Mouse (Mus musculus) layer of hippocampus, adult 2 months (tissue): ENCODE results near the gene Ccl11. TPM values are rescaled to one million over a fixed set of nuclear protein-coding genes. Genes with fewer than 3 reads are reported as not detected.

Source experiments
- DNase-seq, 2 experiments: peaks; one replicate each; pipeline ENCODE4 v3.0.0; 2022; ENCODE audit warnings: low spot score in 2 of 2
- H3K27ac ChIP-seq: fragments of 200-600 bp; 2 replicates; pipeline ENCODE4 v1.8.1; 2022
- H3K4me3 ChIP-seq: fragments of 200-600 bp; 2 replicates; pipeline ENCODE4 v1.8.1; 2022; ENCODE audit warnings: mild to moderate bottlenecking
- CTCF ChIP-seq: fragments of 200-600 bp; conservative IDR thresholded peaks from 2 replicates; pipeline ENCODE4 v1.8.1; 2022; ENCODE audit warnings: antibody characterized with exemption, mild to moderate bottlenecking, moderate library complexity
- long read RNA-seq, 2 experiments: library from polyadenylated mRNA; stranded (forward); transcript quantifications; one replicate each; pipeline ENCODE4 v2.0.0; 2021; ENCODE audit warnings: borderline mapping rate in 2 of 2
- total RNA-seq, 2 experiments: library from RNA; stranded (reverse); gene quantifications; 2 replicates each; pipeline ENCODE4 v1.2.3; 2021

Gene Ccl11
- total RNA-seq: under 1 TPM in 1 of 2 experiments, not detected in 1; 0.34 TPM
- long read RNA-seq, experiment 1: 0 reads
- long read RNA-seq, experiment 2: 0 reads

DNA sequence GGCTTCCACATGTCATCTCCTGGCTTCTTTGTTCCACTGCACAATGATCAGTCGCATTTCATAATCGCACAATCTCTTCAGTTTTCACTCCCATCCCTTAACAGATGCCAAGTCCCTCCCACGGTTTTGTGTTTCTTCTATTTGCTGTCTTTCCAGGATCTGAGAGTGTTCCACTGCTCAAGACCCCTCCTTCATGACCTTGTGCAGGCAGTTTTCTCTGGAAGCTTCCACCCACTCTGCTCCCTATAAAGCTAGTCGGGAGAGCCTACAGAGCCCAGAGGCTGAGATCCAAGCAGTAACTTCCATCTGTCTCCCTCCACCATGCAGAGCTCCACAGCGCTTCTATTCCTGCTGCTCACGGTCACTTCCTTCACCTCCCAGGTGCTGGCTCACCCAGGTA lies at the start of gene Ccl11:
Ccl11 (plus strand) TSS at position 178 of the 400 bp plus-strand sequence.
- H3K4me3 ChIP-seq: no peak within 1 kb of the TSS
- peak; percentile 13 to 23 for DNase-seq
- no peak within 1 kb of the TSS for H3K27ac ChIP-seq
- TF ChIP-seq CTCF: no peak

- Histone ChIP-seq H3K4me3 (no peak overlapping the region), H3K27ac (no peak overlapping the region)
- TF ChIP-seq CTCF: no peak
- DNase-seq: no peak
These were observed 47.5 kb upstream of the Ccl11 start for GRCm38 (mm10) chr11:82010115-82010514.

DNA sequence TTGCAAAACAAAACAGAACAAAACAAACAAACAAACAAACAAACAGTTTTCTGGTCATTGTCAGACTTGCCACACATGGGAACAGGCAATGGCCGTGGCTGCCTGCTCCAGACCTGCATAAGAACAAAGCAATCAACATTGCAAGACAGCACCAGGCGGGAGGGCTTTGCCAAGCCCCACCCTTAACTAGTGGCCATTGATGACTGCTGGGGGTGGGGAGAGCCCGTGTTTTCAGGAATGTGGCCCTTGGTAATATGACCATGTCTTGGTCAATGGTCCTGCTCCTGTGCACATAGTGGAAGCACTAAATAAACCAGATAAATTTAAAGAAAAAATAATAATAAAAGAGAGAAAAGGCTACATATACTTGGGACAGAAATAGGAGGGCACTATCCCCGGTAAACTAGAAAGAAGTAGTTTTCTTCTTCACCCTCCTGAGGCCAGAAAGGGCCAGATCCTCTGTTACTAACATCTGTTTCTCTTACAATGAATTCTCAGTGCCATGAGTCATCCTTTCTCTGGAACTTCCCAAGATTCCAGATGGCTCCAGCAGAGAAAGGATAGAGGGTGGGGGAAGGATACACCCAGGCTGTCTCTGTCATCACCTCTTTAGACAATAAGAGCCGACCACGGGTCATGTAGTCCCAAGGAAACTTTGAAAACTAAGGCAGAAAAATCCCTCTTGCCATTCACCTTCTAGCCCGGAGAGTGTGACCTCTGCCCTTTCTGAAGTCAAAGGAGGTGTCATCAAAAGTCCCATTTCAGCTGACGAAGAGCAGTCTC lies 46.0 kb upstream of the Ccl11 start:
- Histone ChIP-seq H3K4me3 (no peak overlapping the region), H3K27ac (no peak overlapping the region)
- DNase-seq: no peak
- no peak for TF ChIP-seq CTCF

DNA sequence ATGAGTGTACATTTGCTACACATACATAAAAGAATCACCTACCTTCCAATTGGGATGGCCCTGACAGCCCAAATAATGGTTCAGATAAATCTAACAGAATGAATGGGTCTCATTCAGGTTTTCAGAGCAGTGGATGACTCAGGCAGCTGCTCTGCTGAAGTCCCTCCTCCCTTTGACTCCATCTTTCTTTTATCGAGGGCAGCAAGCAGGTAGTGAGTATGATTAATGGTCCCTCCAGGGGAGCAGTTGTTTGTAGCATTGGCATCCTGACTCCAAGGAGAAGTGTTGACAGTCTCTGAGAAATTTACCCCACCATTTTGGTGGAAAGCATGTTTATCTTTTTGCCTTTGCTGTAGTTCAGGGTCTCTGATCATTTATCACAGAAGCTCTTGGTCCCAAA lies 43.9 kb upstream of the Ccl11 start:
- no peak overlapping the region for H3K4me3 ChIP-seq
- DNase-seq: no peak
- H3K27ac ChIP-seq: no peak overlapping the region
- TF ChIP-seq CTCF: no peak

GRCm38 (mm10) chr11:82015066-82015465 lies 42.6 kb upstream of the Ccl11 start:
- H3K4me3 ChIP-seq: no peak overlapping the region
- no peak for DNase-seq
- no peak overlapping the region for H3K27ac ChIP-seq
- TF ChIP-seq CTCF: no peak

DNA sequence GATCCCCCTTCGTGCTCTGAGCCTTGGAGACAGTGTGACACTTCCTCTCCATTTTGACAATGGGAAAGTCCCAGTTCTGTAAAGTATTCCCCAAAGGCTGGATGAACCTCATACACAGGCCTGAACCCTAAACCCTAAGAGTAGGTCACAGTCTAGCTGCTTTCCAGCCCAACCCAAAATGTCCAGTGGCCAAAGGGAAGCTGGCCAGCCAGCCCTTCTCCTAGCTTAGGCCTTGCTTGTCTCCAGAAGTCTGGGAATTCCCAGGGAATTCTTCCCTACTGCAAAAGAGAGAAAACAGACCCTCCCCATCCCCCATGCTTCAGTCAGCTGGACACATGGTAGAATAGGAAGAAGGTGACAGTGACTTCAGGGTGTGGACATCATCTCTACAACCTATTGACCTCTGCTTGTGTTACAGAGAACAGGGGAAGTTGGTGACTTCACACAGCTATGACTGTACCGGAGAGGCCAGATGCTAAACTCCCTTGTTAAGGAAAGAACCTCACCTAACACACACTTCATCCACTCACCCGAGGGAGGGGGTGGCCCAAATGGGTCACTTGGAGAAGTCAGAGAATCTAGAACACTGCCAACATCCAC lies 41.3 kb upstream of the Ccl11 start:
- no peak overlapping the region for H3K4me3 ChIP-seq
- DNase-seq: no peak
- no peak for TF ChIP-seq CTCF

GRCm38 (mm10) chr11:82019389-82019788 lies 38.2 kb upstream of the Ccl11 start:
- Histone ChIP-seq H3K27ac (no peak overlapping the region), H3K4me3 (no peak overlapping the region)
- DNase-seq: no peak
- no peak for TF ChIP-seq CTCF

More for the DNA sequence above, 41.3 kb upstream of the Ccl11 start:
- no peak overlapping the region for H3K27ac ChIP-seq

GRCm38 (mm10) chr11:82019793-82020192 lies 37.8 kb upstream of the Ccl11 start:
- no peak for DNase-seq
- TF ChIP-seq CTCF: no peak
- no peak overlapping the region for H3K4me3 ChIP-seq
- H3K27ac ChIP-seq: no peak overlapping the region

DNA sequence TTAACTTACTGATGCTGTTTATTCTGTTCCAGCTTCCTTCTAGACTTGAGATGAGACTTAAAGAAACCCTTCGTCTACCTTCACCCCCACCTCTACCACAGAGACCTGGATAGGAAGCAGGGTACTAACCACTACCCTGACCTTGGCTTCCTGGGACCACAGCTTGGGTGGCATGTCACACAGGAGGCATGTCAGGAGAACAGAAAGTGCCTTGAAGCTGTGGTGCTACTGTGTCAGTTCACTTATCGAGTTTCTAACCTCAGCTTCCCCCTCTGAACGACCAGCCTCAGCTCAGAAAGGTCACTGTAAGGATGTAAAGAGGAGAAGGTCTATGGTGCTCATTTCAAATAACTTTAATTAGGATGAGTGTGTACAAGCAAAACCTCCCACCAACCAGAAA lies 36.2 kb upstream of the Ccl11 start:
- no peak overlapping the region for H3K27ac ChIP-seq
- no peak for DNase-seq
- TF ChIP-seq CTCF: no peak
- H3K4me3 ChIP-seq: no peak overlapping the region

GRCm38 (mm10) chr11:82022504-82023056 lies 35.0 kb upstream of the Ccl11 start:
- H3K27ac ChIP-seq: no peak overlapping the region
- DNase-seq: no peak
- no peak for TF ChIP-seq CTCF
- H3K4me3 ChIP-seq: no peak overlapping the region

DNA sequence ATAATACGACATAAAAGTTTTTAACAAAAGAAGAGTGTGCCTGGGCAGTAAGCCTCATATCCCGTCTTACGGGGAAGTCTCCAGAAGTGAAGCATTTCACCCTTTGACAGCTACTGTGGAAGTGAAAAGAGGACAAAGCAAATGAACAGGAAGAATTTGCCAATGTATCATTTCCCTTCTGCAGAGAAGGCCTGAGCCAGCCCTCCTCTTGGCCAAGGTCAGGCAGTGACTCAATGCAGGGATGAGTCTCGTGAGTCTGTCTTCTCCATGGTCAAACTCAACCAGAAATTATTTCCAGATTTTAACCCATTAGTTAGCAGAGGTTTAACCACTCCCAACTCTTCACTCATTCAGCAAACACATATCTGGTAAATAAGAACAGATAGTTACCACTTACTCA lies 33.9 kb upstream of the Ccl11 start:
- no peak for DNase-seq
- no peak for TF ChIP-seq CTCF
- H3K4me3 ChIP-seq: no peak overlapping the region
- no peak overlapping the region for H3K27ac ChIP-seq

DNA sequence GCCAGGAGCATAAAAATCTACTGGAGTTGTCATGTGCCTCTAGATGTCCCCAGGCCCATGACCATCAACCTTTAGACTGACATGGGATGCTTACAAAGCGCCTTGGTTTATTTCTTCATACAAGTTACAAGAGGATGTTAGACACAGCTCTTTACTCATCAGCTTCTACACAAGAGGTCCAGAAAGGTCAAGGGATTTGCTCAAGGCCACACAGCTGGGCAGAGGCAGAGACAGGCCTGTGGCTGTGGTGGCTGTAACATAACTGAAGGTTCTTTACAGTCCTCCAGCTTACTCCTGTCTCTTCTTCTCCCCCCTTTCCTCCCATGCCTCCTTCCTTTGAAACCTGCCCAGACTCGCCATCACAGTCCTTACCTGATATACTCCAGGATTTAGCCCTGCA lies 27.5 kb upstream of the Ccl11 start:
- Histone ChIP-seq H3K4me3 (no peak overlapping the region), H3K27ac (no peak overlapping the region)
- no peak for TF ChIP-seq CTCF
- no peak for DNase-seq

DNA sequence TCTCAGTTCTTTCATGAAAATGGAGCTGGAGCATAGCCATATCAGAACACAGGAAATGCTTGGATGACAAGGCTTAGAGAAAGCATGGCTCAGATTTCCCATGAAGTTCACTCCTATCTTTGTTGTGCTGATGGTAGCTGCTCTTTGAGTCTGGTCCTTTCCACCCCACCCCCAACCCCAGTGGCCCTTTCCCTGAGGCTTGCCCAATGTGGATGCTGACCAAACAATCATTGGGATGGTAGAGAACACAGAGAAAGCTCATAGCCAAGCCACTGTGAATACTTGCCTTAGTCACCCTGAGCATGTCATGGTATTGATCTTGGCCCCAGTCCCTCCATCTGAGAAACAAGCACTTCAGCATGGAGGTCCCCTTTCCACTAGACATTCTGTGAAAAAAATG lies 25.5 kb upstream of the Ccl11 start:
- Histone ChIP-seq H3K27ac (no peak overlapping the region), H3K4me3 (no peak overlapping the region)
- DNase-seq: no peak
- no peak for TF ChIP-seq CTCF
